Mouse (Mus musculus): Measurements from ENCODE around the gene Abcb1b. TPM values are rescaled to one million over a fixed set of nuclear protein-coding genes. Genes with fewer than 3 reads are reported as not detected.
A peak's percentile ranks its signal among the peaks of the same experiment; 100 is the strongest.

Abcb1b gene
- polyA plus RNA-seq, 1 experiment from 2014 or later = 1.1 TPM

DNA sequence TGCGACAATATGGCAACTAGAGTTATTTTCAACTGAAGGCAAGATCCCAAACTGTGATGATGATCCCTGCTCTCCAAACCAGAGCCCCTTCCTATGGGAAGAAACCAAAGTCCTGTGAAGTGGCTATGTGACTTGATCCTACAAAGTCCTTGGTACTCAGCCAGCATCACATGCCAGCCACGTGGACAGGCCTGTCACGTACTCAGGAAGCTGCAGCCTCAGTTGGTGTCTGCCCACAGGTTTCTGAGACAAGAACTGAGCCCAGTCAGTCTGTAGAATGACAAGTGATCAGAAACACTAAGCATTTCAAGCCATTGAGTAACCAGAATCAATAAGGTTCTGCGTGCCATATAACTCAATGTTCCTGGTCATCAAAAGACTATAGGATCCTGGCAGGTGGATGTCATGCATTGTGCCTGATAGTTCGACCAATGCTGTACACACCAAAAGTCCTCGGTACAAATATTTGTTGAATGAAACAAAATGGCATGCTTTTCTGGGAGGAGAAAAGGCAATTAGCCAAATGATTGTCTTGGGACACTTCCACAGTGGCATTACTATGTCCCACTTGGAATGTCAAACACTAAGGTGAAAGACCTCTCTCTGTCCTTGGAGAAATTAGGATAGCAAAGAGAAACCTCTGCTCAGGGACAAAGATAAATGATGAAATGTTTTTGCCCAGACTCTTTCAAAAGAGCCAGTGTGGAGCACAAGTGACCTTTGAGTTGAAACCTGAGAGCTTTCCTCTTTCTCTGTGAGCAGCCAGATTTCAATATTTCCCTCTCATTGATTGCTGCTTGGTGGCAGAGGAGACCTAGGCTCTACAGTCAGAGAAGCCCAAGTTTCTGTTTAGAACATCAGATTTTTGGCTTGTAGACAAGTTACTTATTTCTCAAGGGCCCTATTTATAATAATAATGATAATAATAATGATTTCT is 75.3 kb downstream of the Abcb1b start:
- 86% methylated on average over 6 of the region's 6 CpGs for WGBS
- H3K4me3 ChIP-seq = no peak overlapping the region
- H3K4me2 ChIP-seq (replicated peaks) = no peak overlapping the region
- ATAC-seq (ENCODE audit: low FRiP score) = no peak
- no peaks in the 10 kb centered on the region for H3K9me3 ChIP-seq (replicated peaks)
- H3K36me3 ChIP-seq = no peaks in the 10 kb centered on the region
- no peaks in the 10 kb centered on the region for H3K27me3 ChIP-seq
- H3K27ac ChIP-seq = no peak overlapping the region
- H3K4me1 ChIP-seq = no peaks in the 10 kb centered on the region
- no peak overlapping the region for H3K9ac ChIP-seq

DNA sequence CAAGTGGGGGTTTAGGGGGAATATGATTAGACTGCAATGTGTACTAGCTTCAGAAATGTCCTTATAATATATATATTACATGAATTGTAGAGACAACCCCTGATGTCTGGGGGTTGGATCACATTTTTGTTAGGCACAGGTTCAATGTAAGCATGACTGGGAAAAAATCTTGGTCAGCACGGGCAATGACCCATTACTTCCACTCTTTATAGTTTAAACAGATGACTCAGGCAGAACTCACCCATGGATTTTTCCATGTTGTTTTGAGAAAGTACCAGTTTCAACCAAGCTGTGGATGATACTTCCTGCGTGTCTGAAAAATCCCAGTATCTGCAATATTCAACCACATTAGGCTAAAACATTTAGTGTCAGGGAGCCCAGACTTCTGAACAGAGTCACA is 79.1 kb downstream of the Abcb1b start:
- ATAC-seq (ENCODE audit: low FRiP score) = no peak
- Histone ChIP-seq H3K27me3 (no peaks in the 10 kb centered on the region), H3K36me3 (no peaks in the 10 kb centered on the region), H3K9ac (no peak overlapping the region), H3K4me2 (replicated peaks) (no peak overlapping the region), H3K9me3 (replicated peaks) (no peaks in the 10 kb centered on the region), H3K4me3 (no peak overlapping the region), H3K27ac (no peak overlapping the region), H3K4me1 (no peaks in the 10 kb centered on the region)
- 82% methylated on average over 2 of the region's 2 CpGs for WGBS

DNA sequence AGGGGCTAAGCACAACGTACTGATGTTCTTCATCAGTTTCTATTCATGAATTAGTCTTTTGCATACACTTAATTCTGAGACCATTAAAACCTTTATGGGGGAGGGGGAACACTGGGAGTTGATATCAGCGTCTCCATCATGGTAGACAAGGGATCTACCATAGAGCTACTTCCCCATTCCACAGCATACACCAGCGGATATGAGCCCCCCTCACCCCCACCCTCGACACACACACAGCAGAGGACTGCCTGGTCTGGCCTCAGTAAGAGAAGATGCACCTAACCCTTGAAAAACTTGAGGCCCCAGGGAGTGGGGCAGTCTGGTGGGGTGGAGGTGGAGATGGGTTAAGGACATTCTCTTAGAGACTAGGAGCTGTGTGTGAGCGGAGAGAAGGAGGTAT is 79.9 kb downstream of the Abcb1b start:
- H3K36me3 ChIP-seq = no peaks in the 10 kb centered on the region
- 82% methylated on average over 5 of the region's 5 CpGs for WGBS

DNA sequence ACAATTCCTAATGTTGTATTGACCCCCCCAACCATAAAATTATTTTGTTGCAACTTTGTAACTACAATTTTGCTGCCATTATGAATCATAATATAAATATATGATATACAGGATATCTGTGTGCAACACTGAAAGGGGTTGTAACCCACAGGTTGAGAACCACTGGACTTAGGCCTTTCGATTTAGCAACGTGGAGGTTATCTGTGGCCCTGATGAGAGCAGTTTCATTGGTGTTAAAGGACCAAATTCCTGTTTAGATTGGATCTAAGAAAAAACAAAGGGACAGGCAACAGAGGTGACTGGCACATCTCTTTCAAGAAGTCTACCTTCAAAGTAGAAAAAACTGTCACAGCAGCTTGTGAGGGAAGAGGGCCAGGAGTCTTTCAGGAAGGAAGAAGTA is 87.9 kb downstream of the Abcb1b start:
- Histone ChIP-seq H3K9ac (no peak overlapping the region), H3K4me1 (no peaks in the 10 kb centered on the region), H3K36me3 (no peaks in the 10 kb centered on the region), H3K27ac (no peak overlapping the region), H3K4me3 (no peak overlapping the region), H3K27me3 (no peaks in the 10 kb centered on the region), H3K4me2 (replicated peaks) (no peak overlapping the region), H3K9me3 (replicated peaks) (0 out of 2 replicates have a peak, but pooled peaks cover 4% of the 10 kb centered on the region)
- no peak for ATAC-seq (ENCODE audit: low FRiP score)
- WGBS = 75% methylated on average over 2 of the region's 2 CpGs

More for the DNA sequence above, 79.9 kb downstream of the Abcb1b start:
- H3K4me1 ChIP-seq = no peaks in the 10 kb centered on the region
- no peak for ATAC-seq (ENCODE audit: low FRiP score)
- no peak overlapping the region for H3K4me3 ChIP-seq
- H3K9ac ChIP-seq = no peak overlapping the region
- H3K27ac ChIP-seq = no peak overlapping the region
- H3K27me3 ChIP-seq = no peaks in the 10 kb centered on the region
- H3K9me3 ChIP-seq (replicated peaks) = no peaks in the 10 kb centered on the region
- no peak overlapping the region for H3K4me2 ChIP-seq (replicated peaks)

DNA sequence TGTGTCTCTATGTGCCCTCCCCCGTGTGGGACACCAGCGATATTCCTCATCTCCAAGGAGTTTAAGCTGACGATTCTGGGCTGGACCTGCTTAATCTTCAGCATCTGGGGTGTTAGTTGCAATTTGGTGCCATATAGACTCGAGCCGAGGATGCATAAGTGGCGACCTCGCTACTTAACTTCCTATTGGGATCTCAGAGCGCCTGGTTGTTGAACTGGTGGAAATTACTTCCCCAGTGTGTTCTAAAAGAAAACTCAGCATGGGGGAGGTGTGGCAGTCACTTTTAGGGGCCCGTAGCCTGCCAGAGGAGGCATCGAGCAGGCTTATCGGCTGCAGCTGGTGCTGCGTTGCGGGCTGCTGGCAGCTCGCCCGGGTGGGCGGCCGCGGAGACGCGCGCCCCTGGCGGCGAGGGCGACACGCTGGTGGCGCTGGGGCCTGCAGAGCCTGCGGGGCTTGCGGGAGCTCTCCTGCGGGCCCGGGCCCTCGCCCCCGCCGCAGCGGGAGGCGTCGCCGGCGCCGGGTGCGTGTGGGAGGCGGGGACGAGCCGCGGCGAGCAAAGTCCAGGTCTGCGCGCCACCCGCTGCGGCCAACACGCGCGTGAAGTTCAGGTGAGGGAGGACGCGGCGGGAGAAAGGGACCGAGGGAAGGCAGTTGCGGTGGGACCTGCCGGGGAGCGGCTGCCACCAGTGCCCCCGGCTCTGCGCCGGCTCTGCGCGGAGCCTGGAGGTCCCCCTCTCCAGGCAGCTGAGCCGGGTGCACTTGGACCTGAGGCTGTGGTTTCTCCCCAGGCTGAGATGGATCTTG is 95.6 kb downstream of the Abcb1b start, which contains the start of gene Abcb4:
TSS of gene Abcb4 (plus strand) at position 418 of the 804 bp plus-strand sequence.
- Histone ChIP-seq H3K27ac (no peak within 1 kb of the TSS), H3K27me3 (peaks cover 21% of the 10 kb centered on the region), H3K9ac (peak within 1 kb of the TSS; percentile 78), H3K9me3 (replicated peaks) (0 out of 2 replicates have a peak, but pooled peaks cover 7% of the 10 kb centered on the region), H3K4me2 (replicated peaks) (peak within 1 kb of the TSS; percentile 96), H3K4me3 (peak within 1 kb of the TSS; percentile 70), H3K4me1 (peaks cover 4% of the 10 kb centered on the region; the same call in 1 of the 2 replicates), H3K36me3 (no peaks in the 10 kb centered on the region)
- under 1% methylated on average over 65 of the region's 65 CpGs for WGBS
- peak; percentile 96 for ATAC-seq (ENCODE audit: low FRiP score)

DNA sequence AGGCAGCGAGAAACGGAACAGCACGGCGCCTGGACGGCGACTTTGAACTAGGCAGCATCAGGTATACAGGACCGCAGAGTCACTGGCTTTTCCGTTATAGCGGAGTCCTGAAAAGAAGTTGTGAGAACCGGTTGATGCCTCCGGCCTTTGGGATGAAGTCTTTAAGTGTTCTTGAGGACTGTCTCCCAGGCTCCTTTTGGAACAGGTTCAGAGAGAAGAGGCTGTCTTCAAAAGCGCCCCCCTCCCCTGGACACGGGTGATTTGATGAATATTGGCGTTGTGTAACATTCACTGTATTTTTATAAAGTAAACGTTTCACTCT is 96.1 kb downstream of the Abcb1b start:
- H3K36me3 ChIP-seq = no peaks in the 10 kb centered on the region
- ATAC-seq (ENCODE audit: low FRiP score) = no peak; the same call in 1 of the 2 replicates
- 0 out of 2 replicates have a peak, but pooled peaks cover 7% of the 10 kb centered on the region for H3K9me3 ChIP-seq (replicated peaks)
- H3K4me1 ChIP-seq = peaks cover 4% of the 10 kb centered on the region; the same call in 1 of the 2 replicates
- peaks cover 21% of the 10 kb centered on the region for H3K27me3 ChIP-seq
- no peak overlapping the region for H3K27ac ChIP-seq
- peak overlapping the region; percentile 78; the same call in 1 of the 2 replicates for H3K9ac ChIP-seq
- WGBS = 11% methylated on average over 15 of the region's 15 CpGs
- peak overlapping the region; percentile 70 for H3K4me3 ChIP-seq
- peak overlapping the region; percentile 96 for H3K4me2 ChIP-seq (replicated peaks)

DNA sequence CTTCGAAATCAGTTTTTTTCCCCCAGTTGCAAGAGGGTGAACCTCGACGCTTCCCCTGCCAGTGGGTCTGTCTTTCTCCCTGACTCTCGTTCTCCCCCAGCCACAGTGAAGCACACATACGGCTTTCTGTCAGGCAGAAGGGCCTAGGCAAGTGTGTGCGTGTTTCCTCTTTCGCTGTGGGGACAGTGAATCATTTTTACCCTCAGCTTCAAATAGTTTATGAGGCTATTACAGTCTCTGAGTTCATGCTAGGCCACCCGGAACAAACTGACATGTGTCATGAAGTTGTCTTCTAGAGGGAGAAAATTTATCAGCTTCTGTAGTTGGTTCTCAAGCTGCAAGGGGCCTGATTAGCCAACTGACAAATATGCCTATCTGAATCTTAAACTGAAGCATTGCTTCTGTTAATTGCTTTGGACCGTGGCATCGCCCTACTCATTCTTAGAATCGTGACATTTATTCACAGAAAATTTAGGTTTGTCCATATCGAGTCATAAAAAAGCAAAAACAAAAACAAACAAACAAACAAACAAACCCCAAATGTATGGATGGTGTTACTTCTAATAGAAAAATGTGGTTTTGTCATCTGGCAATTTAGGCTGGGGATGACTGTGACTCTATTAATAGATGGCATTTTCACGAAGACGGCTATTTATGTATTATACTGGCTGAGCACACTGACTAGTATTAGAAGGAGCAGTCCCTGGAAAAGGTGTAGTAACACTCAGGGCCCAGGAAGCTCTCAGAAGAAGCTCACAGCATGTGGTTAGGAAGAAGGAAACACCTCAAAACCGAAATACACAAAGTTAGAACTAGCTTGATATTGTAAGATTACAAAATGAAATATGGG is 96.9 kb downstream of the Abcb1b start:
- Histone ChIP-seq H3K4me1 (peaks cover 4% of the 10 kb centered on the region; the same call in 1 of the 2 replicates), H3K4me2 (replicated peaks) (no peak overlapping the region), H3K9ac (no peak overlapping the region), H3K9me3 (replicated peaks) (0 out of 2 replicates have a peak, but pooled peaks cover 7% of the 10 kb centered on the region), H3K27ac (no peak overlapping the region), H3K36me3 (no peaks in the 10 kb centered on the region), H3K27me3 (peaks cover 21% of the 10 kb centered on the region), H3K4me3 (no peak overlapping the region)
- no peak for ATAC-seq (ENCODE audit: low FRiP score)
- 70% methylated on average over 15 of the region's 15 CpGs for WGBS

DNA sequence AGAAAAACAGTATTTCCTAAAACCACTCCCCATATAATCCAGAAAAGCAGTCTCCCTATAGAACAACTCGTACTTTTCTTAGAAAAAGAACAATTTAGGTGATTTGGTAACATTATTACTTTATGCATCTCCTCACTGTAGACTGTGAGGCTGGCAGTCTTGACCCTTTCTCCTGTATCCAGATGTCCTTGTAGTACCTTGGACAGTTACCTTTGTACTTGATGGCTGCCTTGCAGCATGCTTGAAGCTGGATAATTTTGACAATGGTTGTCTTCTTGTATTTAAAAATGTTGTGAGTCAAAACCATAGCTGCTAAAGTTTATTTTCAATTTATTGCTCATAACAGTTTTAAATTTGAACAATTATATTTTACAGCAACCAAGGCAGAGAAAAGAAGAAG is 98.3 kb downstream of the Abcb1b start:
- H3K4me2 ChIP-seq (replicated peaks) = no peak overlapping the region
- no peak overlapping the region for H3K4me3 ChIP-seq
- ATAC-seq (ENCODE audit: low FRiP score) = no peak
- H3K9ac ChIP-seq = no peak overlapping the region
- H3K4me1 ChIP-seq = peaks cover 4% of the 10 kb centered on the region; the same call in 1 of the 2 replicates
- H3K9me3 ChIP-seq (replicated peaks) = 0 out of 2 replicates have a peak, but pooled peaks cover under 1% of the 10 kb centered on the region
- no peaks in the 10 kb centered on the region for H3K36me3 ChIP-seq
- 83% methylated on average over 1 of the region's 1 CpGs for WGBS
- no peak overlapping the region for H3K27ac ChIP-seq
- peaks cover 21% of the 10 kb centered on the region for H3K27me3 ChIP-seq

DNA sequence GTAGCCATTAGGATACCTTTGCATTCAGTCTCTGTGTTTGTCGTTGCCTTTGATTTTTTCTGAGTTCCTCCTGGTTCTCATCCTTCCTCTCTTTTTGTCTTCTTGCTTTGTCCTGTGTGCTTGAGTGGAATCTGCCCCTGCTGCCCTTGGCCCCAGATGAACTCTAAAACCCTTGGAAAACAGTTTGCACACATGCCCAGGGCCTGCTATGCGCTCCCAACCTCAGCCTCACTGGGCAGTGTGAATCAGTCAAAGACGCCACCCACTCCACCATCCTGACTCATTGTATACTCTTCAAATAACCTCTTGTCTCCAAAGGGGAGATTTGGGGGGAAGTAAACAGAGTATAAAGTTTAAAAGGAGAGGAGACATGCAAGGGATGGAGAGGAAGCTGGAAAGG is 100.3 kb downstream of the Abcb1b start:
- Histone ChIP-seq H3K9ac (no peak overlapping the region), H3K4me1 (peaks cover under 1% of the 10 kb centered on the region; the same call in 1 of the 2 replicates), H3K4me2 (replicated peaks) (no peak overlapping the region), H3K27me3 (peaks cover 11% of the 10 kb centered on the region; the same call in 1 of the 2 replicates), H3K9me3 (replicated peaks) (no peaks in the 10 kb centered on the region), H3K36me3 (no peaks in the 10 kb centered on the region), H3K4me3 (no peak overlapping the region), H3K27ac (no peak overlapping the region)
- no peak for ATAC-seq (ENCODE audit: low FRiP score)
- 68% methylated on average over 3 of the region's 3 CpGs for WGBS

DNA sequence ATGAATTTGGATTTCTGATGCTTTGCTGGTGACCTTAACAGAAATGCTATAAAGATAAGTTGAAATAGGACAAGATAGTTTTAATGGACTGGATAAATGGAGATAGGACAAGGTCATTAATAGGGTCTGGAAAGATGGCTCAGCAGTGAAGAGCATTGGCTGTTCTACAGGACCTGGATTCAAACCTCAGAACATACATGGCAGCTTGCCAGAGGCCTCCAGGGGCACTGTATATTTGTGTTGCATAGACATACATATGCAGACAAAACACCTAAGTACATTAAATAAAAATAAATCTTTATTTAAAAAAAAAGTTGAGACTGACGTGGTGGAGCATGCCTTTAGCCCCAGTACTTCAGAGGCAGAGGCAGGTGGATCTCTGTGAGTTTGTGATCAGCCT is 103.1 kb downstream of the Abcb1b start:
- H3K27ac ChIP-seq = no peak overlapping the region
- H3K4me2 ChIP-seq (replicated peaks) = no peak overlapping the region
- H3K9me3 ChIP-seq (replicated peaks) = no peaks in the 10 kb centered on the region
- WGBS = 86% methylated on average over 1 of the region's 1 CpGs
- H3K27me3 ChIP-seq = no peaks in the 10 kb centered on the region
- no peak overlapping the region for H3K4me3 ChIP-seq
- ATAC-seq (ENCODE audit: low FRiP score) = no peak
- no peaks in the 10 kb centered on the region for H3K4me1 ChIP-seq
- H3K9ac ChIP-seq = no peak overlapping the region
- no peaks in the 10 kb centered on the region for H3K36me3 ChIP-seq

DNA sequence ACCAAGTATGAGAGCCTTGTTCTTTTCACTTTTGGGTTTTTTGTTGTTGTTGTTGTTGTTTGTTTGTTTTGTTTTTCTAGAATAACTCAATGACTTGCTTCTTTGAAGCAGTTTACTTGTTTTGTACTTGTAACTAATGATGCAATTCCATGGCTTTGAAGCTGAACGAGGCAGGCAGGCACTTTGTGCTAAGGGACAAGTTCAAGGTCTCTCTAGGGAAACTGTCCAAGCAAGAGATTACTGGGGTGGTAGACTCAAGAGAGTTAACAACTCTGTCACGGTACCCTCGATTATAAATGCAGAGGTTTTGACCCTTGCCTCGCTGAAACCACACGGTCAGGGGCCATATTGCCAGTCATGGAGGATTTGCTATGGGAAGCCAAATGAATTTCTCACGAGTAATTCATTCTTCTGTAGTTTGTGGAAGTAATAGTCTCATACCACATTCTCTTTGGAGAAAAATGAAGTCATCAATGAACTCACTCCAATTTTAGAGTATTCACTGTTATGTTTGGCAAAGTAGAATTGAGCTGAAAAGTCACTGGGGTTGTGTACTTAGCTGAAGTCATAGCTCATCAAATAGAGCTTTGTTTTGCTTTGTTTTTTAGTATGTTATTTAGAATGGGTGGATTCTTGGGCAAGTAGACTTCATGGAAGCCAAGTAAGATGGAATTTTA is 104.3 kb downstream of the Abcb1b start:
- Histone ChIP-seq H3K9ac (no peak overlapping the region), H3K4me2 (replicated peaks) (no peak overlapping the region), H3K27ac (no peak overlapping the region), H3K4me3 (no peak overlapping the region), H3K9me3 (replicated peaks) (no peaks in the 10 kb centered on the region), H3K4me1 (no peaks in the 10 kb centered on the region), H3K36me3 (no peaks in the 10 kb centered on the region), H3K27me3 (no peaks in the 10 kb centered on the region)
- no peak for ATAC-seq (ENCODE audit: low FRiP score)
- WGBS = 62% methylated on average over 6 of the region's 6 CpGs

Data from hindbrain, embryonic 12.5 days (tissue).